Mouse (Mus musculus) WW6 (cell line): ENCODE results near the gene Ano1.

Experiments
- DNase-seq: peaks from one replicate; pipeline ENCODE4 v3.0.0-alpha.2; 2013; ENCODE audit warnings: low read depth, low spot score

Gene Ano1

GRCm38 (mm10) chr7:144697870-144698269 is 53.9 kb downstream of the Ano1 start:
- no peak for DNase-seq

DNA sequence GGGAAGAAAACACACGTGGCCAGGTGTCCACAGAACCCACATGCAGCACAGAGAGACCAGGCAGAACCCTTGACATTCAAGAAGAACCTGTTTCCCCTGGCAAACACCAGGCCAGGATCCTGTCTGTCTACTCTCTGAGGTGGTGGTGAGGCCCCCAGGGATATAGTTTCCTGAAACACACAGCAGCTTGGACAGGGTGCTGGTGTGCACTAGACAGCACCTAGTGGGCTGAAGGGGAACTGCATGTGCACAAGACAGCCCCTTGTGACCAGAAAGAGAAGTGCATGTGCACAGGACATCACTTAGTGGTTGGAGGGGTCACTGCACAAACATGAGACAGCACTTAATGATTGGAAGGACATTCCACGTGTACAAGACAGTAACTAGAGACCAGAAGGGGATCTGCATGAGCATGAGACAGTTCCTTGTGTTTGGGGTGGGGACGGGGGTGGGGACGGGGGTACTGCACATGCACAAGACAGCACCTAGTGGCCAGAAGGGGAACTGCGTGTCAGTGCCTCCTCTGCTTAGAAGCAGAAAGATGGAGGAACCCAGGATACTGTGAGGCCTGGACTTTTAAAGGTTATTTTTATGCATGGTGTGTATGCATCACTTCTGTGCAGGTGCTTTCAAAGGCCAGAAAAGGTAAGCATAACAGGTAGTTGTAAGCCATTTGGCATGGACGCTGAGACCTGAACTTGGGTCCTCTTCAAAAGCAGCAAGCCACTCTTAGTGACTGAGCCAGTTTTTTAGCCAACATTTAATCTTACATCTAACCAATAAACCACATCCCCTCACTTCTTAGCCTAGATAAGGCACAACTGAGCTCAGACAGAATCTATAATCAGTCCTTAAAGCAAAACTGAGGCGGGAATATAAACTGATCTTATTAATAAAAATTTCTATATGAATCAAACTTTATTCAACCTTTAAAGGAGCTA is 54.7 kb downstream of the Ano1 start:
- peak; percentile 50 for DNase-seq

DNA sequence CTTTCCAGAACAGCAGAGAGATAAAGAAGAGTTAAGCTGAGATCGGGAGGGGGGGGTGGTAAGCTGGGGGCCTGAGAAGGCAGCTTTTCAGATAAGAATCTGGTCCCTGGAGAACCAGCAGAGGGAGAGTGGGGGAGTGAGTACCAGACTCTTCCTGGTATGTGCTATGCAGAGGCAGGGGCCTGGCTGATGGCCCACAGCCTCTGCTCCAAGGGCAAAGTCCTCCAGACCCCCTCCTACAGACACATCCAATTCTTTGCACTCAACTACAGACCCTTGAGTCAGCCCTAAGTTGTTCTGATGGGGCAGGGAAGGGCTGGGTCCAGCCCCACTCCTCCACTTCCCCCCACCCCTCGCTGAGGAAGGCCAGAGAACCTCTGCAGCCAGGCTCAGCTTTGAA is 61.9 kb downstream of the Ano1 start:
- no peak for DNase-seq

- no peak for DNase-seq
These were observed 62.6 kb downstream of the Ano1 start for GRCm38 (mm10) chr7:144689136-144689535.

GRCm38 (mm10) chr7:144687663-144688381 is 64.0 kb downstream of the Ano1 start:
- DNase-seq: no peak

GRCm38 (mm10) chr7:144684947-144685346 is 66.8 kb downstream of the Ano1 start:
- DNase-seq: no peak

DNA sequence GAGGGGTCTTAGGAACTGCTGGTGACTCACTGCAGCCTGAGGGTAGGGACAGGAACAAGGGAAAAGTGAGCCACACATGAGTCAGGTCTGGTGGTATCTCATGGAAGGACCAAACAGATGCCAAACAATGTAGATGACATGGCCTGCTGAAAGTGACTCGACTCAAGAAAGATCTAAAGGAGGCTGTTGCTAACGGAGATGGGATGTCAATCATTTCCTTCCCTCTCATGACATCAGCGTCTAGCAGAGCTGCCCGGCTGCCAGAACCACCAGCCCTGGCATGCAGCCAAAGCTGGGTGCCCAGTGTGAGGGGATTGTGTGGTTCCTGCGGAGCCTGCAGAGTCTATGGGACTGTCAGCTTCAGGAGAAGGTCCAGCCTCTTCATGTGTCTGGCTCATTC is 67.3 kb downstream of the Ano1 start:
- DNase-seq: no peak

DNA sequence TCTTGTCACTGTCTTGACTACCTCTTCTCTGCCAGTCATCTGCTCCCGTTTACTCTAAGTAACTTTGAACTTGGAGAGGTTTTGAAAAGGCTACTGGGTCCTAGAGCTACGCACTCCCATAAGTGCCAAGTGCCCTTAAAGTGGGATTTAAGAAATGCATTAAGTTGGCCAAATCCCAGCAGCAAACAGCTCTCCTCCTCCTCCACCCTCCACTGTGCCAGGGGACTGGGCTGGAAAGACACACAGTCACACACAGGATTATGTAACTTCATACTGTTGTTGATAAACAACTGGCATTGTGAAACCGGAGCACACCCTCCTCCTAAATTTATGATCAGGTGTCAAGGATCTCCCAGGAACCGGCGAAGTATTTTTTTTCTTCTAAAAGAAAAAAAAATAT is 71.7 kb downstream of the Ano1 start:
- DNase-seq: no peak

- no peak for DNase-seq
These were observed 73.3 kb downstream of the Ano1 start for GRCm38 (mm10) chr7:144678241-144679030.

DNA sequence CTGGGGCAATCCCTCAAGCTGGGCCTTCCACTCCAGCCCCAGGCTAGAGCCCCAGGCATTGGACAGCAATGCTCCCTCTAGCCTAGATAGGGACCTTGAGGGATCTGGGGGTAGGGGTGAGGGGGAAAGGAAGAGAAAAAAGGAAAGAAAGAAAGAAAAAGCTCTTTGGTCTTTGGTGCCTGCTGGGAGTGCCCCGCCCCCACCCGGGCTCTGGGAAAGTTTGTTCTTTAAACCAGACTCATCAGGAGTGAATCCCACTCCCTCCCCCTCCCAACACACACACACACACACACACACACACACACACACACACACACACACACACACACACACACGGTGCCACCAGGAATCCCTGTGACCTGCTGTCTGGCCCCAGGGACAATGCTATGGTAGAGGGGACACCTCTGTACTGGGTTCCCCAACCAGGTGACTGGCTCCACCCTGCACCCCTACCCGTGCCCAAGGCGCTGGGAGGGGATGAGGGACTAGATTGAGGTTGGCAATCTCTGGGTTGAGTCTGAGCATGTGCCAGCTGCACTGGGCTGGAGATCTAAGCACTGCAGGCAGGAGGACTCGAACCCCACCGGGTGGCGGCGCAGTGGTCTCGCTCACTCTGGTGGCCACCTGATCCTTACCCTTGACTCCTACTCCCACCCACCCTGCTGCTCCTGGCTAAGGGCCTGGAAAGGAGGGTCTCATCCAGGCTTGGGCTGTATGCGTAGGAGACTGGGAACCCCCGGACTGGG is 74.3 kb downstream of the Ano1 start:
- DNase-seq: no peak

GRCm38 (mm10) chr7:144675632-144676031 is 76.1 kb downstream of the Ano1 start:
- DNase-seq: no peak

DNA sequence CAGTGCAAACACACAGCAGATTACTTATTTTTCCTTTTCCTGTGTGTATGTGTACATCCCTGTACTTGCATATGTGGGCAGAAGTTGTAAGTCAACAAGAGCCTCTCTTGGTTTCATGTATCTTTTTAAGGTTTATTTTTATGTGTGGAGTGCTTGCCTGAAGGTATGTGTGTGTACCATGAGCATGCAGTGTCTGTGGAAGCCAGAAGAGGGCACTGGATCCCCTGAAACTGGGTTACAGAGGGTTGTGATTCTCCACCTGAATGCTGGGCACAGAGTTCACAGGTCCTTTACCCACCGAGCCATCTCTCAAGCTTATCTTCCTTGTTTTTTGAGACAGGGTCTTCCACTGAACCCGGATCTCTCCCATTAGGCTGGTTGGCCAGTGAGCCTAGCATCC is 81.9 kb downstream of the Ano1 start:
- no peak for DNase-seq

DNA sequence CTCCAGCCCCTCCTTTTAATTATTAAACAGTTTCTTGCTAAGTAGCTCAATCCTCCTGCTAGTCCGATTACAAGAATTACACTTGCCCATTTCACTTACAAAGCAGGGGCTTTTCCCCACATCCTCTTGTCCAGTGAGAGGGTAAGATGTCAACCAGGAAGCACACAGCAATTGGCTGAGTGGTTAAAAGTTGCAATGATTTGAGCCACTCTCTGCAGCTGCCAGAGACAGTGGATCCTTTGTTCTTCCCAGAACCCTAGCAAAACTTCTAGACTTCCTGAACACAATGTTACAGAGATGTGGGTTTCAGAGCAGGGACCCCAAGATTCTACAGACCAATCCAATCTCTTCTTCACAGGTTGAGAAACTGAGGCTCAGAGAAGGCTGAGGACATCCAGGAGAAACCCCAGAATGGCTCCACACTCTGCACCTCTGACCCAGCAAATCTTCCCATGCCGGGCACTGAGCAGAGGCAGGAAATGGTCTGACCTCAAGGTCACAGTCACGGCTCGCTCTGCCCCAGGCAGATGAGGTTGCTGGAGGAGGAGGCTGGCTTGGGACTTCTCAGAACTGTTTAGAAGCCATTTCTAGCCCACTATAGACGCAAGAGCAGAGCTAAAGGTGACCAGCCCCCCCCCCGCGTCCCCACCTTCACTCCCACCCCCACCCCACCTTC is 83.0 kb downstream of the Ano1 start:
- DNase-seq: no peak

- DNase-seq: no peak
These were observed 84.7 kb downstream of the Ano1 start for GRCm38 (mm10) chr7:144667091-144667490.

GRCm38 (mm10) chr7:144665585-144665984 is 86.2 kb downstream of the Ano1 start:
- DNase-seq: no peak

DNA sequence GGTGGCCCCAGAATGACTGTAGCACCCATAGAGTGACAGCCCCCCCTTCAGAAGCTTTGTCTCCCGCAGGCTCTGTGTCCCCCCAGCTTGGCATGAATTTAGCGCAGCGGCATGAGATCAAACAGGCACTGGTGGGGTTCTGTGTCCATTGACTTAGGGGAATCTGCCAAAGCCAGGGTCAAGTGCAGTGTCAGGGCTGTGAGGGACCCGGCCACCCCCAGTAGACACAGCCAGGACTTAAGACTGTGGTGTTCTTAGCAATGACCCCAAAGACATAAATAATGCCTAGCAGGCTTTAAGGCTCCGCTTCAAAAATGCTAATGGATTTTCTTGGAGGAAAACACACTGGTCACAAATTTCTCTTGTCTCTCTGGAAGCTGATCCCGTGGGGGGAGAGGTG is 88.2 kb downstream of the Ano1 start:
- no peak for DNase-seq

- no peak for DNase-seq
These were observed 95.4 kb downstream of the Ano1 start for GRCm38 (mm10) chr7:144656261-144656967.

GRCm38 (mm10) chr7:144653681-144654425 is 97.9 kb downstream of the Ano1 start:
- DNase-seq: no peak

DNA sequence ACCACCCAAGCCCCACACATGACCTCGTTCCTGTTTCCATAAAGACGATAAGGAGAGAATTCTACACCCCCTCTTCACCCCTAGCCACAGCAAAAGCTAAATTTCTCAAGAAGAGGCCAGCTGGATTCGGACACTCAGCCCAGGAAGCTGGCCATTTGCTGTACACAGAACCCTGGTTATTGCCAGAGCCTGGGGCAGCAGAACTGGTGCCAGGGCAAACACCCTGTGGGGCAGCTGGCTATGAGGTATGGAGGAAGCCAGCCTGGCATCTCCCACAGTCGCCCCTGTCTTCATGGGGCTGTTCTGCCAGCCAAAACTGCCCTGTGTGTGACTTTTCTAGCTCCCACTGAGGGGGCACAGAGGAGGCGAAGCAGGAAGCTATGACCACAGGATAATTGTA is 104.2 kb downstream of the Ano1 start:
- DNase-seq: no peak
